7 mouse cellular contexts compared by ENCODE assay signal in the genomic region with DNA sequence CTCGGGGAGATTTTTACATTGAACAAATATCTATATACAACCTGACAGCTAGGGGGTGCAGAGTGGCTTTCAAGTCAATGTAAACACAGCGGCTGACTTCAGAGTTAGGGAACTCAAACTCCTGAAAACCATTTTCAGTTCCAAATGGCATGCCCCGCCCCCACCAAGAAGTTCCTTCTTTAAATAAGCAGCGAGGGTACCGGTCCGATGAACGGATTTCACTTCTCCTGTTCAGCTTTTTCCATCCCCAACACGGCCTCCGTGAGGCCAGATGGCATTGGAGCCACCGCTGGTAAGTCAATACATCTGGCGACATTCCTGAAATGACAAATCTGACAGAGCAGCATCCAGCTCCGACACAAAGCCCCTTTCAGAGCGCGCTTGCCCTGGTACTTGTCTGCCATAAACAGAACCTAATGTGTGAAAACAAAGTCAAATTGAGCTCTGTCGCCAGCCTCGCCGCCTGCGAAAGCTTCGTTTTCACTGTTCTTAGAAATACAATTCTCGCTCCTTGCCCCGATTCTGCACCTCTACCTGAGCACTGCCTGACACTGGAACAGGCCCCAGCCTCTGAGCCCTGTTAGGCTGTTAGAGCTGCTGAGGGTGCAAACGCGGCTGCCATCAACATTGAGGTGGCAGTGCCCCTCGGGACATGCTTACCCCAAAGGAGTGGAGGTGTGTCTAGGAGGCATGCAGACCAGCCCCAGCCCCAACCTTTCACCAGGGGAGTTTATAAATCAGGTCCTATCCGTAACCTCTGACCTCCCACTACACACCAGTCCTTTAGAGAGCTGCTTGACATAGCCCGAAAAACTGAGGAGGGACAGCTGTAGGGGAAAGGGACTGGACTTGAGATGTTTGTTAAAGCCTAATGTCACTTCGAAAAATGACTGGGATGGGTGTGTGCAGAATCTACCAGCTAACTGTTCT.
DNase-seq lines count a peak whose midpoint lies in the region; ATAC-seq and TF ChIP-seq lines count a peak whose summit lies in the region.

No protein-coding gene starts in this region.

- H3K27ac ChIP-seq in forebrain, embryonic 16.5 days (ENCODE audit: low read length), result no peak overlapping the region
- no peak overlapping the region for H3K27ac ChIP-seq in hindbrain, embryonic 16.5 days (ENCODE audit: low read depth, low read length)
- peak overlapping the region; percentile 92 for H3K27ac ChIP-seq in limb, embryonic 13.5 days
- no peak overlapping the region for H3K27ac ChIP-seq in midbrain, embryonic 12.5 days (replicated peaks)

- H3K4me3 ChIP-seq in E14TG2a.4 (replicated peaks; ENCODE audit: low read length), result peak overlapping the region; percentile 39
- H3K4me3 ChIP-seq in forebrain, embryonic 16.5 days (replicated peaks; ENCODE audit: low read length), result peak overlapping the region; percentile 27
- peak overlapping the region; percentile 33 for H3K4me3 ChIP-seq in hindbrain, embryonic 16.5 days (ENCODE audit: low read length)
- H3K4me3 ChIP-seq in limb, embryonic 13.5 days, result peak overlapping the region; percentile 34
- H3K4me3 ChIP-seq in midbrain, embryonic 12.5 days, result peak overlapping the region; percentile 24

- H3K4me1 ChIP-seq in E14TG2a.4 (replicated peaks; ENCODE audit: low read depth, low read length), result peaks cover 3% of the 10 kb centered on the region; the same call in 1 of the 2 replicates
- H3K4me1 ChIP-seq in forebrain, embryonic 16.5 days (replicated peaks; ENCODE audit: control insufficient read depth, insufficient read depth, low read length), result peaks cover 11% of the 10 kb centered on the region
- peaks cover 5% of the 10 kb centered on the region for H3K4me1 ChIP-seq in hindbrain, embryonic 16.5 days (ENCODE audit: control insufficient read depth, insufficient read depth, low read depth, low read length)
- peaks cover 17% of the 10 kb centered on the region for H3K4me1 ChIP-seq in limb, embryonic 13.5 days
- H3K4me1 ChIP-seq in midbrain, embryonic 12.5 days, result peaks cover 13% of the 10 kb centered on the region

- peak; percentile 28 for DNase-seq in ZHBTc4 (ENCODE audit: low read depth, low spot score)
- DNase-seq in spleen, postnatal 14 days (ENCODE audit: low spot score in 2 of 2), result no peak

- peaks cover 39% of the 10 kb centered on the region for H3K27me3 ChIP-seq in E14TG2a.4 (ENCODE audit: insufficient read depth, low read length)
- 0 out of 2 replicates have a peak, but pooled peaks cover 3% of the 10 kb centered on the region for H3K27me3 ChIP-seq in forebrain, embryonic 16.5 days (replicated peaks; ENCODE audit: control insufficient read depth, insufficient read depth, low read length)
- H3K27me3 ChIP-seq in hindbrain, embryonic 16.5 days (replicated peaks; ENCODE audit: control insufficient read depth, insufficient read depth, low read length), result no peaks in the 10 kb centered on the region
- H3K27me3 ChIP-seq in limb, embryonic 13.5 days, result no peaks in the 10 kb centered on the region
- peaks cover 12% of the 10 kb centered on the region; the same call in 1 of the 2 replicates for H3K27me3 ChIP-seq in midbrain, embryonic 12.5 days

- H3K4me2 ChIP-seq in forebrain, embryonic 16.5 days (ENCODE audit: low read length), result peak overlapping the region; percentile 61
- H3K4me2 ChIP-seq in hindbrain, embryonic 16.5 days (ENCODE audit: low read length), result peak overlapping the region; percentile 67
- peak overlapping the region; percentile 66 for H3K4me2 ChIP-seq in limb, embryonic 13.5 days (replicated peaks)
- H3K4me2 ChIP-seq in midbrain, embryonic 12.5 days (replicated peaks), result peak overlapping the region; percentile 51

- H3K9ac ChIP-seq in forebrain, embryonic 16.5 days (replicated peaks; ENCODE audit: low read depth, low read length), result no peak overlapping the region
- peak overlapping the region; percentile 41; the same call in 1 of the 2 replicates for H3K9ac ChIP-seq in hindbrain, embryonic 16.5 days (ENCODE audit: low read depth, low read length)
- H3K9ac ChIP-seq in limb, embryonic 13.5 days, result peak overlapping the region; percentile 50
- H3K9ac ChIP-seq in midbrain, embryonic 12.5 days (replicated peaks), result no peak overlapping the region

- no peaks in the 10 kb centered on the region for H3K36me3 ChIP-seq in E14TG2a.4 (ENCODE audit: insufficient read depth, low read length)
- H3K36me3 ChIP-seq in forebrain, embryonic 16.5 days (ENCODE audit: control insufficient read depth, insufficient read depth), result no peaks in the 10 kb centered on the region
- H3K36me3 ChIP-seq in hindbrain, embryonic 16.5 days (ENCODE audit: control insufficient read depth, insufficient read depth, low read length), result no peaks in the 10 kb centered on the region
- H3K36me3 ChIP-seq in limb, embryonic 13.5 days, result no peaks in the 10 kb centered on the region
- H3K36me3 ChIP-seq in midbrain, embryonic 12.5 days, result no peaks in the 10 kb centered on the region

- no peak for ATAC-seq in forebrain, embryonic 16.5 days
- 0 out of 2 replicates have a peak, but pooled peaks have one; percentile 45 for ATAC-seq in hindbrain, embryonic 16.5 days
- ATAC-seq in limb, embryonic 13.5 days (ENCODE audit: low FRiP score, low read depth), result peak; percentile 88
- ATAC-seq in midbrain, embryonic 12.5 days (ENCODE audit: low FRiP score, low read depth), result no peak

- H3K9me3 ChIP-seq in E14TG2a.4 (ENCODE audit: low read length), result no peaks in the 10 kb centered on the region
- H3K9me3 ChIP-seq in forebrain, embryonic 16.5 days (ENCODE audit: control insufficient read depth, low read length), result no peaks in the 10 kb centered on the region
- no peaks in the 10 kb centered on the region for H3K9me3 ChIP-seq in hindbrain, embryonic 16.5 days (ENCODE audit: control insufficient read depth, low read length)
- H3K9me3 ChIP-seq in limb, embryonic 13.5 days, result no peaks in the 10 kb centered on the region
- H3K9me3 ChIP-seq in midbrain, embryonic 12.5 days, result no peaks in the 10 kb centered on the region

- no peak for TF ChIP-seq CTCF in E14TG2a.4 (conservative IDR thresholded peaks at IDR 0.05; ENCODE audit: low read length)

- WGBS in forebrain, embryonic 16.5 days, result 17% methylated on average over 27 of the region's 27 CpGs
- 22% methylated on average over 27 of the region's 27 CpGs for WGBS in hindbrain, embryonic 16.5 days
- 13% methylated on average over 27 of the region's 27 CpGs for WGBS in limb, embryonic 13.5 days
- WGBS in midbrain, embryonic 12.5 days, result 28% methylated on average over 27 of the region's 27 CpGs

Comparison
In these comparisons a context has a peak if more than half of its experiments do, and no peak if none do; other contexts are left out.
1. ATAC-seq: peak in hindbrain, embryonic 16.5 days (single experiment) and limb, embryonic 13.5 days (single experiment); none in forebrain, embryonic 16.5 days (single experiment) and midbrain, embryonic 12.5 days (single experiment).
2. H3K9ac ChIP-seq: peak in hindbrain, embryonic 16.5 days (single experiment) and limb, embryonic 13.5 days (single experiment); none in forebrain, embryonic 16.5 days (single experiment) and midbrain, embryonic 12.5 days (single experiment).
3. Peak in every context shown above with its lines, with median percentiles within 50 percentile points of each other: H3K4me3 ChIP-seq and H3K4me2 ChIP-seq.